Mouse (Mus musculus) cortical plate, adult 2 months (tissue): Measurements from ENCODE around the gene Lrig1.

Experiments used
- CTCF ChIP-seq: fragments of 200-500 bp; IDR thresholded peaks from 2 replicates; pipeline ENCODE4 v1.5.1; 2011; ENCODE audit warnings: mild to moderate bottlenecking, control low read depth, low read length; ENCODE audit not compliant: insufficient read depth; ENCODE audit errors: extremely low read depth
- POLR2A ChIP-seq: fragments of 200-500 bp; IDR thresholded peaks from 2 replicates; pipeline ENCODE4 v1.6.1; 2011; ENCODE audit warnings: mild to moderate bottlenecking, low read length, control low read depth; ENCODE audit not compliant: insufficient read depth; ENCODE audit errors: extremely low read depth

- TF ChIP-seq POLR2A (no peak), CTCF (no peak)
Measured at GRCm38 (mm10) chr6:94652659-94653213, 47.2 kb downstream of the Lrig1 start.
